Mouse (Mus musculus): ENCODE results near the gene Plac9a.
"Not testable (repeated sequence)": the region's sequence is repeated elsewhere in the genome, so short reads cannot be mapped to it uniquely, and the experiment has no call there.

DNA sequence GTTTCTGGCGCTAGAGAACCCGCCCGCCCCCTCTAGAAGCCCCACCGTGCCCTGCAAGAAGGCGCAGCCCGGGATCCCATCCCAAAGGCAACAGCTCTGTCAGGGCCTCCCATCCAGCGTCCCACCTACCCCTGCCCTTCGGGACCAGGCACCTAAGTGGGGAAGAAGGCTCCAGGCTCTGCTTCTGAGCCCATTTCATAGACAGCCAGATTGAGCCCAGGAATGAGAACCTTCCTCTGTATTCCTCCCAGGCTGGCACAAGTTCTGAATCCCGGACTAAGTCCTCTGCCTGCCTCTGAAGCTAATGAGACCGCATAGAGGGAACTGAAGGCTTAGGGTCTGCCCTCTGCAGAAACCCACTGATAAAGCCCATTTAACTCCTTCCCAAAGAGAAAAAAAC, at the start of gene Plac9a:
- TF ChIP-seq USF1 (IDR thresholded peaks at IDR 0.05; ENCODE audit: low read depth); MAX (IDR thresholded peaks at IDR 0.05; ENCODE audit: low read depth); POLR2A (IDR thresholded peaks at IDR 0.05; ENCODE audit: insufficient read length, low read depth); MYOG (IDR thresholded peaks at IDR 0.05; ENCODE audit: control insufficient read depth in 1 of 3, insufficient read depth in 1 of 3, insufficient read length in 2 of 3, low read depth in 2 of 3); TCF12 (IDR thresholded peaks at IDR 0.05; ENCODE audit: insufficient read depth, poor library complexity, severe bottlenecking); E2F4 (IDR thresholded peaks at IDR 0.05; ENCODE audit: insufficient read depth); MYOD1 (IDR thresholded peaks at IDR 0.05; ENCODE audit: control insufficient read depth in 1 of 3, insufficient read length in 2 of 3, low read depth in 2 of 3); POLR2AphosphoS2 (IDR thresholded peaks at IDR 0.05; ENCODE audit: insufficient read length, low read depth): not testable (repeated sequence)

Data from myocyte (in vitro differentiated cells).